Mouse (Mus musculus): ENCODE measurements at regions not wholly inside any gene's neighbourhood (a gene's known extent, or its start where the extent isn't known, plus 50 kb on each side); places are given as distances from the start of the nearest gene placed in this dataset.

DNA sequence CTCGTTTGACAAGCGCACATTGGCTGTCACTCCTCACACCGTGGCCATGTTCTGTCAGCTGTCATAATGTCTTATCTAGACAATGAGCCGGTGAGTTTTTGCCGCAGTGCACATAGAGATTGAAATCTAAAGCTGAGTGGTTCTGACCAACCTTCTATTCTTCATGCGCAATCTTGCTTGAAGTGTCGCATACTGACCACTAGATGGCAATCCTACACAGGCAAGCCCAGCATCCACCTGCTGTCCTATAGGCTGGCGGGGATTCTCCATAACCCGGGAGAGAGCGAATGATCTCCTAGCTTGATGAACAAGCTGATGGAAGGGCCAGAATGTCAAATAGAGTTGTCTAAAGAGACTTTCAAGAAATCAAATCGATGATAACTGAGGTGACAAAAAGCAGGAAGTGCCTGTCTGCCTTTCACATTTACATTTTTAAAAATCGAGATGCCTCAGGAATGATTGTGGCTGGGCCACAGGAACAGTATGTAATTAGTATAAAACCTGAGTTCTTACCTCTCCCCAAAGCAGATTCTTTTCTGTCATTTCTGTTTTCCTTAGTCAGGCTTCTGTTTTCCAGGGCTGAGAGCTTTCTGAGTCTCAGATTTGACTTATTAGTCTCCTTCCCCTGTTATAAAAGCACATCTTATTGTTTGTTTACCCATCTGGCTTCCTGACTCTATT, 434.4 kb downstream of the Hace1 start:
- Histone ChIP-seq H3K4me1 (ENCODE audit: control insufficient read depth, insufficient read depth, low read length) (no peaks in the 10 kb centered on the region), H3K4me3 (ENCODE audit: insufficient read depth, low read length) (no peak overlapping the region), H3K27ac (ENCODE audit: insufficient read depth, low read length) (no peak overlapping the region)
- peak; percentile 84 for TF ChIP-seq CTCF (IDR thresholded peaks at IDR 0.05; ENCODE audit: borderline replicate concordance, insufficient read depth, low read length)
- TF ChIP-seq POLR2A (IDR thresholded peaks at IDR 0.05; ENCODE audit: low read depth, low read length), result no peak

DNA sequence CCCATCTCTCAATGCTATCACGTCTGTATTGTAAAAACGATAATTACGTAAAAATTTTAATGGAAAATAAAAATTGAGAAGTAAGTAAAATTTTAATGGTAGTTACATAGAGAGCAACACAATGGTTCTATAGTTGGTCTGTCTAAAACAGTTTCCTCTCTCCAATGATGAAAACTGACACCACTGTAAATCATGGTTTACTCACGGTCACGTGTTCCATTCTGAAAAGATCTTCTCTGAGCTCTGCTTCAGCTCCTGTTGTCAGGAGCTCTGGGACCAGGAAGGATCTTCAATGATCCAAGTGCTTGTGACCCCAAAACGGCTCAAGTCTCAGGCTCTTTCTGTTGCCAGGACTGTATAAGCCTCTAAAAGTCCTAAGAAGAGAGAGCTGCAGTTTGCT, 435.0 kb downstream of the Hace1 start:
- H3K4me1 ChIP-seq (ENCODE audit: control insufficient read depth, insufficient read depth, low read length), result no peaks in the 10 kb centered on the region
- TF ChIP-seq POLR2A (IDR thresholded peaks at IDR 0.05; ENCODE audit: low read depth, low read length) (no peak), CTCF (IDR thresholded peaks at IDR 0.05; ENCODE audit: borderline replicate concordance, insufficient read depth, low read length) (no peak)
- H3K27ac ChIP-seq (ENCODE audit: insufficient read depth, low read length), result no peak overlapping the region
- no peak overlapping the region for H3K4me3 ChIP-seq (ENCODE audit: insufficient read depth, low read length)

DNA sequence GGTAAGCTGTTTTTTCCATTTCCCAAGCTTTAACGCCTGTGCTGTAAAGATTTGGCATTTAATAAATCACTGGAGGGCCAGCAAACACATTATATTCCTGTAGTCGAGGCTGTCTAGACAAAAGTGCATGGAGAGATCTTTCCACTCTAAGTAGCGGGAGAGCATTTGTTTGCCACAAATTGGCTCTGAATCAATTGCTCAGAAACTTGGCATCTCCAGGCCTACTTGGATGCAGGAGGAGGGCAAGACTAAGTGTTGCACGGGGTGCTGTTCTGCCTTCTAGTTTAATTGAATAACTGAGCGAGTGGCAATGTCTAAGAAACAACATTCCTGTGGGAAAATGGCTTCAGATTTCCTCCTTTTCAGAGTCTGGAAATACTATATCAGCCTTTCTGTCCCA, 438.7 kb downstream of the Hace1 start:
- no peak overlapping the region for H3K4me3 ChIP-seq (ENCODE audit: insufficient read depth, low read length)
- H3K4me1 ChIP-seq (ENCODE audit: control insufficient read depth, insufficient read depth, low read length), result no peaks in the 10 kb centered on the region
- H3K27ac ChIP-seq (ENCODE audit: insufficient read depth, low read length), result no peak overlapping the region
- TF ChIP-seq CTCF (IDR thresholded peaks at IDR 0.05; ENCODE audit: borderline replicate concordance, insufficient read depth, low read length) (no peak), POLR2A (IDR thresholded peaks at IDR 0.05; ENCODE audit: low read depth, low read length) (no peak)

DNA sequence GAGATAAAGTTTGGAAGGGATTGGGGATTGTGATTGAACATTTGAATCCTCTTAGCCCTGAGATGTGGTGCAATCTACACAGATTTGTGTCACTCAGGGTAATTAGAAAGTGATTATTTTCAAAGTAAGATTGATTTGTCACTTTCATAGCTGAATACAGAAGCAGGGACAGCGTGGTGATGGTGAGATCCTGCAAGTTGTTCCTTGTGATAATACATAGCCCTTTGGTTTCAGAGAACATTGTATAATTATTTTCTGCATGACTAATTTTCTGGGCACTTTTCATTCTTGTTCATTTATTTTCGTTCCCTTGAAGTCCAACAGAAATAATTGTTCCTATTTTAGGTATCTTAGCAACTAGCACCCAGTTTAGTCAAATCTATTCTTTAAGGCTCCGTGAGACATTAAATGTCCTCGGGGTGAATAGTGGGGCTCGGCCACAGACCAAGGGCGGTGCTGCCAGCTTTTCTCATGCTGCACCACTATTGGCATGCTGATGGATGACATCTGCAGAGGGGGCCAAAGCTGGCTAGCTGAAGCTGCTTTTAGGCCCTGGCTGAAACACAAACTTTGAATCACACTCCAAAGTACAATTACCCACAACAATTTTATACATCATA, 468.0 kb downstream of the Hace1 start:
- TF ChIP-seq POLR2A (IDR thresholded peaks at IDR 0.05; ENCODE audit: low read depth, low read length), result no peak
- no peak for TF ChIP-seq CTCF (IDR thresholded peaks at IDR 0.05; ENCODE audit: borderline replicate concordance, insufficient read depth, low read length)
- Histone ChIP-seq H3K27ac (ENCODE audit: insufficient read depth, low read length) (no peak overlapping the region), H3K4me1 (ENCODE audit: control insufficient read depth, insufficient read depth, low read length) (no peaks in the 10 kb centered on the region), H3K4me3 (ENCODE audit: insufficient read depth, low read length) (no peak overlapping the region)

DNA sequence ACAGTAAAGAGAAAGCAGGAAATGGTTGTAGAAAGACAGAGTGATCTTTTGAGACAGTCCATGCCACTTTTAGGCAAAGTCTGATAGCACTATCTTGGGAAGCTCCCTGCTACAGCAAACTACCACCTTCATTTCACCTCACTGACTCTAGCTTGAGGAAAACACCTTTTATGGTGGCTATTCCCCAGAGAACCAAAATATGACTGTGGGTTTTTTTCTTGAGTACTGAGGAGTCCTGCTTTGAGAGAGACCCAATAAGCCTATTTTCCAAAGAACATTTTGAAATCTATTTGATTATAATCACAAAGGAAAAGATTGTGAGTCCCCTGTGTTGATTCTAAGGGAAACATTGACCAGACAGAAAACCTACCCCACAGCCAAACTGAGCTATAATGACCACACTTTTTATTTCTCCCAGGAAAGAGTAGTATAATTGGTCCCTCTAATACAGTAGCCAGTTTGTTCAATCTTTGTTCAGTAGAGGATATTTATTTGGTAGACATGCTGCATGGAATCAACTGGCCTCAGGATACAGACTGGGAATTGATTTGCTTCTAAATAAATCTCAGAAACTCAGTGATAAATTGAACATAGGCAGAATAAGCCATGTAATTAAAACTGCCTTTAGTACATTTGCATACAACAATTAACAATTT, 468.6 kb downstream of the Hace1 start:
- Histone ChIP-seq H3K4me3 (ENCODE audit: insufficient read depth, low read length) (no peak overlapping the region), H3K27ac (ENCODE audit: insufficient read depth, low read length) (no peak overlapping the region), H3K4me1 (ENCODE audit: control insufficient read depth, insufficient read depth, low read length) (no peaks in the 10 kb centered on the region)
- TF ChIP-seq POLR2A (IDR thresholded peaks at IDR 0.05; ENCODE audit: low read depth, low read length) (no peak), CTCF (IDR thresholded peaks at IDR 0.05; ENCODE audit: borderline replicate concordance, insufficient read depth, low read length) (no peak)

DNA sequence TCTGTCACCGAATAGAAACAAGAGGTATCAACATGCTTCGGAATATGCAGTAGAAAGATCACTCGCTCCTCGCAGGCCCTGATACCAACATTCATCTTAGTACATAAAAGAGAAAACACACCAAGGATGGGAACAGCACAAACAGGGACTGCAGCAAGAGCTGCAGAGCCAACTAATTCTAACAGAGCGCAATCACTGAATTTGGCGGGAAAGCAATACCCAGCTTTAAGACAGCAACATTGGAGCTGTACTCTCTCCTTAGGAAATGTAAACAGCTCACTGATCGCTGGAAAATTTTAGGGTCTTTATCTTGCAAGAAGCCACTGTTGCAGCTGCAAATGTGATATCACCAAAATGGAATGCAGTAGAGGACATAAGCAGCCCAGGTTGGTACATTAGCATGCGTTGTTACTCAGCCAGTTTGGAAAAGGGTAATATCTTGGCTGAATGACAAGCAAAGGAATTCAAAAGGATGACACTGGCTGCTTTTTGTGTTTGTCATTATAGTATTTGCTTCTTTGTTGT, 469.3 kb downstream of the Hace1 start:
- TF ChIP-seq CTCF (IDR thresholded peaks at IDR 0.05; ENCODE audit: borderline replicate concordance, insufficient read depth, low read length), result no peak
- no peak for TF ChIP-seq POLR2A (IDR thresholded peaks at IDR 0.05; ENCODE audit: low read depth, low read length)
- Histone ChIP-seq H3K27ac (ENCODE audit: insufficient read depth, low read length) (no peak overlapping the region), H3K4me3 (ENCODE audit: insufficient read depth, low read length) (no peak overlapping the region), H3K4me1 (ENCODE audit: control insufficient read depth, insufficient read depth, low read length) (no peaks in the 10 kb centered on the region)

DNA sequence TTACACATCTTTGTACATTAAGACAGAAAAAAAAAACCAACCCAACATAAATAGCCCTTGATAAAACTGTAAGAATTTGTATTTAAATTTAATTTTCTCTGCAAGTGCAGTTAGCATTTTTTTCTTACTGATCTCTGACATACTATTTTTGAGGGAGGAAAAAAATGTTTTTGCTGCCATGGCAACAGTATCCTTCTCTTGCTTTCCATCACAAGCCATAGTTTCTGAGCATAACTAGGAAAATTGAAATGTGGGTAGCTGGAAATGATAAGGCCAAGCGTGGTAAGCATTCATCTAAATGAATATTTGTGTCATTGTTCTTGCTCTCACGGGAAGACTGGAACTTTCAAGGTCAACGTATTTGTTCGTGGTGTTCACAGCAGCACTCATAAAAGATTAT, 470.0 kb downstream of the Hace1 start:
- Histone ChIP-seq H3K4me1 (ENCODE audit: control insufficient read depth, insufficient read depth, low read length) (no peaks in the 10 kb centered on the region), H3K27ac (ENCODE audit: insufficient read depth, low read length) (no peak overlapping the region), H3K4me3 (ENCODE audit: insufficient read depth, low read length) (no peak overlapping the region)
- no peak for TF ChIP-seq CTCF (IDR thresholded peaks at IDR 0.05; ENCODE audit: borderline replicate concordance, insufficient read depth, low read length)
- no peak for TF ChIP-seq POLR2A (IDR thresholded peaks at IDR 0.05; ENCODE audit: low read depth, low read length)

DNA sequence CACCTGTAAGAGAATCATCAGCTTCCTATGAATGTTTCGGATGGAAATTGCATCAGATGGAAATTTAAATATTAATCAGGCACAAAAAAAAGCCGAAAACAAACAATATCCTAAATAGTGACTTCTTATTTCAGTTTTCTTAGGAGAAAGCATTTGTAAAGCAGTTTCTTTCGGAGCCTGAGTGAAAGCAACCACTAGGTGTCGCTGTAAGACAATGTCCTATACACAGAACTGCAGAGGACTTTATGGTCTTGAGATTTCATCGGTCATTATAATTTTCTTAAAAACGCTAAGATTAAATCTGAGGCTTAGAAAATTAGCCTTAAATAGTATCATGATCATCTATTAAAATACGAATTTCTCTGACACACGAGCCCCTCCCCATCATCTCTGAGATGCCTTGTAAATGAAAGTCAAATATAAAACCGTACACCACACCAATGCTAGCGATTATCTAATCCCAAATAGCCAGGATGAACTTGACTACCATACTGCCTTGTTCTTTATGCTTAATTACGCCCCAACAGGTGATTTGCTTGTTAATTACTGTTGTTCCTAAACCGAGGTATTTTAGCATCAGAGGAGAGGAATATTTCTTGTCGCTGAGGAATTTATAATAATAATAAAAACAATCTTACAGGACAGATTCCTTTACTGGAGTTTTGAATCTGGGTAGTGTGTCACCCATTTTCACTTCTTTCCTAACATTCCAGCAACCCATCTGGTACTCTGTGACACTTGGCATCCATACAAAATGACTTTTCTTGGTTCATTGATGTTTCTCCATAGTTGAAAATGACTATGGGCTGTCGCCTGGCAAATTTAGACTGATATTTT, 480.0 kb downstream of the Hace1 start:
- no peak overlapping the region for H3K4me3 ChIP-seq (ENCODE audit: insufficient read depth, low read length)

DNA sequence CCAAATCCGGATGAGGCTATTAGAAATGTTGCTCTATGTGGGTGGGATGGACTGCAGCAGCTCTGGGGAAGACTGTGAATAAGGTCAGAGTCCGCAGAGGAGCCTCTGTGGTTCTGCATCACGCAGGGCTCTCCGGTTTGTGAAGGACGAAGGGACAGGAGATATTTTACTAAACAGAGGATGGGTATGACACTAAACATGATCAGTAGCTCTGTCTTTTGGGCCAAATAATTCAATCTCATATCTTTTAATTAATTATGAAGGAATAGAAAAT, 480.5 kb downstream of the Hace1 start:
- H3K4me1 ChIP-seq (ENCODE audit: control insufficient read depth, insufficient read depth, low read length), result no peaks in the 10 kb centered on the region
- no peak overlapping the region for H3K4me3 ChIP-seq (ENCODE audit: insufficient read depth, low read length)
- TF ChIP-seq CTCF (IDR thresholded peaks at IDR 0.05; ENCODE audit: borderline replicate concordance, insufficient read depth, low read length), result no peak
- no peak for TF ChIP-seq POLR2A (IDR thresholded peaks at IDR 0.05; ENCODE audit: low read depth, low read length)
- no peak overlapping the region for H3K27ac ChIP-seq (ENCODE audit: insufficient read depth, low read length)

More for the DNA sequence above, 480.0 kb downstream of the Hace1 start:
- no peak for TF ChIP-seq CTCF (IDR thresholded peaks at IDR 0.05; ENCODE audit: borderline replicate concordance, insufficient read depth, low read length)
- no peak for TF ChIP-seq POLR2A (IDR thresholded peaks at IDR 0.05; ENCODE audit: low read depth, low read length)
- Histone ChIP-seq H3K4me1 (ENCODE audit: control insufficient read depth, insufficient read depth, low read length) (no peaks in the 10 kb centered on the region), H3K27ac (ENCODE audit: insufficient read depth, low read length) (no peak overlapping the region)
